Mouse (Mus musculus) lung, adult 2 months (tissue): ENCODE measurements around the gene Ppp4r4.

ENCODE experiments used
- CTCF ChIP-seq: fragments of 200-500 bp; IDR thresholded peaks from 2 replicates; pipeline ENCODE4 v1.5.1; 2011; ENCODE audit warnings: mild to moderate bottlenecking, low read length, control low read depth; ENCODE audit not compliant: insufficient read depth
- POLR2A ChIP-seq: fragments of 200-500 bp; IDR thresholded peaks from 2 replicates; pipeline ENCODE4 v1.6.1; 2011; ENCODE audit warnings: low read depth, mild to moderate bottlenecking, control low read depth, low read length, borderline replicate concordance; ENCODE audit errors: extremely low read depth

DNA sequence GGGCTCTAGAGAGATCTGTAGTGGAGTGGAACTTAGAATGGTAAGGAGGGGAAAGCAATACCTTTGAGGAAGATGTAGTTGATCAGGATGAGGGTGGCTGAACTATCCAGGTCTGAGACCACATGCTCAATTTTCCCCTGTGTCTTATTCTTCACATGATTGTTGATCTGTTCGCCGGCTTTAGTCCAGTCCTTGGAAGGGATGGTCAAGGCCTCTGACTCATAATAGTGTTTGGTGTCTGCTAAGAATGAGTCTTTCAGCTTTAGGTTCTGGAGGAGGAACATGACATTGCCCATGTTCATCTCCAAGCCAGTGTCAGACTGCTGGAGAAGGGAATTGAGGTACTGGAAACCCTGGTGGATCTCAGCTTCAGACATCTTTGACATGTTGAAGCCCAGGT lies 121.8 kb downstream of the Ppp4r4 start:
- TF ChIP-seq CTCF (no peak), POLR2A (no peak)
